Mouse (Mus musculus) ES-Bruce4 (cell line): ENCODE measurements around the gene Olfr49. TPM values are rescaled to one million over a fixed set of nuclear protein-coding genes. Genes with fewer than 3 reads are reported as not detected.

ENCODE experiments used
- H3K27ac ChIP-seq: 2 replicates; pipeline ENCODE4 v1.5.1; 2012; ENCODE audit warnings: low read length, inconsistent platforms; ENCODE audit not compliant: insufficient read depth
- H3K27me3 ChIP-seq: 2 replicates; pipeline ENCODE4 v1.6.1; 2012; ENCODE audit warnings: mild to moderate bottlenecking, low read length, inconsistent platforms; ENCODE audit not compliant: control insufficient read depth, poor library complexity, insufficient read depth, severe bottlenecking
- H3K36me3 ChIP-seq: 2 replicates; pipeline ENCODE4 v1.6.1; 2012; ENCODE audit warnings: inconsistent platforms, mild to moderate bottlenecking, low read length, moderate library complexity; ENCODE audit not compliant: control insufficient read depth, poor library complexity, insufficient read depth, severe bottlenecking
- H3K4me1 ChIP-seq: one replicate; pipeline ENCODE4 v1.8.1; 2011; ENCODE audit warnings: low read length; ENCODE audit not compliant: control insufficient read depth, insufficient read depth
- H3K4me3 ChIP-seq: 2 replicates; pipeline ENCODE4 v1.5.1; 2011; ENCODE audit warnings: low read depth, mild to moderate bottlenecking, low read length
- H3K9ac ChIP-seq: 2 replicates; pipeline ENCODE4 v1.6.1; 2012; ENCODE audit warnings: low read depth, mild to moderate bottlenecking, inconsistent platforms; ENCODE audit not compliant: poor library complexity, severe bottlenecking
- H3K9me3 ChIP-seq: replicated peaks from 2 replicates; pipeline ENCODE4 v1.6.1; 2012; ENCODE audit warnings: mild to moderate bottlenecking, low read length, inconsistent platforms; ENCODE audit not compliant: control insufficient read depth, poor library complexity, insufficient read depth, severe bottlenecking
- CTCF ChIP-seq: IDR thresholded peaks from one replicate; pipeline ENCODE4 v1.8.1; 2011; ENCODE audit warnings: low read depth, low read length
- EP300 ChIP-seq: IDR thresholded peaks from 2 replicates; pipeline ENCODE4 v1.6.1; 2011; ENCODE audit warnings: low read depth, low read length; ENCODE audit not compliant: insufficient read depth
- POLR2A ChIP-seq: IDR thresholded peaks from one replicate; pipeline ENCODE4 v1.8.1; 2011; ENCODE audit warnings: low read length; ENCODE audit not compliant: insufficient read depth
- polyA plus RNA-seq: library from polyadenylated mRNA; stranded (reverse); fragments of >200 nt; gene quantifications from 2 replicates; pipeline ENCODE4 v1.2.4, GENCODE M21; 2011; ENCODE audit warnings: low read depth; ENCODE audit not compliant: missing spikeins, insufficient read depth, insufficient read length

The Olfr49 gene
- polyA plus RNA-seq, 1 experiment, result not detected

DNA sequence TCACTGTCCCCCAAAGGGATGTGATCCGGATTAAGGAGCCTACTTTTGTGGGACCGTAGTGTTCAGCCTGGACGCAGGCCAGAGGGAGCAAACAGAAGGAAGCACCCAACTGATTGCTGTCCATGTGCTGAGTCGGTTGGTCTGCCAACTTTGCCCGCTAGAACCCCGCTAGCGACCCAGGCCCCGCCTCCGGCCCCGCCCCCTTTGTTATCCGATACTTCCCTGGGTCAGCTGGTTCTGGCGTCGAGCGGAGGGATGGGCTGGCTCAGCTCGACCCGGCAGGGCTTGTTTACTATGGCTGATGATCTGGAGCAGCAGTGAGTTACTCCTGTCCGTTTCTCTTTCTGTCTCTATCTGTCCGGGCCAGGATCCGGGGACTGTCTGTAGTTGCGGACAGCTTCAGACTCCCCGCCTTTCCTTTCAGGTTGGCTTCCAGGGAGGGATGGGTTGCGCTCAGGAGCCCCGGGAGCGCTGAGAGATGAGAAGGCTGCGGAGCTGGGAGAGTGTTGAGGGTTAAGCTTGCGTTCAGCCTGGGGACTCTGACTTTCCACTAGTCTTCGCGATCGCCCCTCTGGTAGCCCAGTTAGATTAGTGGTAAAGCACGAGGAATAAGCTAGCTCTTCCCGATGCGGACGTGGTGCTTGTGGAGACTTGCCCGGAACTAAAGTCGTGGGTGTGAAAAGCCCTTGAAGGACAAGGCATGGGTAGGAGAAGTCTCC, 25.6 kb downstream of the Olfr49 start:
- H3K27me3 ChIP-seq, result no peaks in the 10 kb centered on the region
- peak overlapping the region; percentile 76 for H3K9ac ChIP-seq
- peak overlapping the region; percentile 94 for H3K4me3 ChIP-seq
- H3K4me1 ChIP-seq, result no peaks in the 10 kb centered on the region
- no peaks in the 10 kb centered on the region for H3K9me3 ChIP-seq
- peak overlapping the region; percentile 24 for H3K27ac ChIP-seq
- peaks cover 10% of the 10 kb centered on the region for H3K36me3 ChIP-seq
- TF ChIP-seq EP300, result no peak
- TF ChIP-seq CTCF, result no peak
- peak; percentile 71 for TF ChIP-seq POLR2A

DNA sequence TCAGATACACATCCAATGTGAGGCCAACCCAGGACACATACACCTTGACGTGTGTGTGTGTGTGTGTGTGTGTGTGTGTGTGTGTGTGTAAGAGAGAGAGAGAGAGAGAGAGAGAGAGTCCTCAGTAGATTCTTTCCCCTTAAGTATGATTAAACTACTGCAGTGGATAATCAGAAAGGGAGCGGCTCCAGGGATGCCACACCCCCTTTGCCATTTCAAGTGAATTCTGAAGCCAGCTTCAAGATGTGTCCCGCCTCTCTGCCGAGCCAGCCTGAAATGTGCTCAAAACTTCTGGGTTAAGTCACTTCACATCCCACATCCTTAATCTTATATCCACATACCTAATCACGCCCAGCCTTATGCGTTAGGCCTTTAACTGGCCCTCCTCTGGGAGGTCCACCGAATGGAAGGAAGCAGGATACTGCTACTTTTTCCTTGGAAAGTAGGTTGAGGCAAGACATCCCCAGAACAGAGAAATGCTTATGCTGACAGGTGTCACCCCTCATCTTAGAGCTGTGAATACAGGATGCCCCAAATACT, 26.5 kb downstream of the Olfr49 start:
- no peaks in the 10 kb centered on the region for H3K4me1 ChIP-seq
- H3K27ac ChIP-seq, result no peak overlapping the region
- no peak for TF ChIP-seq EP300
- no peak for TF ChIP-seq CTCF
- TF ChIP-seq POLR2A, result no peak
- no peak overlapping the region for H3K4me3 ChIP-seq
- H3K36me3 ChIP-seq, result peaks cover 2% of the 10 kb centered on the region; the same call in 1 of the 2 replicates
- H3K9me3 ChIP-seq, result no peaks in the 10 kb centered on the region
- no peak overlapping the region for H3K9ac ChIP-seq
- no peaks in the 10 kb centered on the region for H3K27me3 ChIP-seq

DNA sequence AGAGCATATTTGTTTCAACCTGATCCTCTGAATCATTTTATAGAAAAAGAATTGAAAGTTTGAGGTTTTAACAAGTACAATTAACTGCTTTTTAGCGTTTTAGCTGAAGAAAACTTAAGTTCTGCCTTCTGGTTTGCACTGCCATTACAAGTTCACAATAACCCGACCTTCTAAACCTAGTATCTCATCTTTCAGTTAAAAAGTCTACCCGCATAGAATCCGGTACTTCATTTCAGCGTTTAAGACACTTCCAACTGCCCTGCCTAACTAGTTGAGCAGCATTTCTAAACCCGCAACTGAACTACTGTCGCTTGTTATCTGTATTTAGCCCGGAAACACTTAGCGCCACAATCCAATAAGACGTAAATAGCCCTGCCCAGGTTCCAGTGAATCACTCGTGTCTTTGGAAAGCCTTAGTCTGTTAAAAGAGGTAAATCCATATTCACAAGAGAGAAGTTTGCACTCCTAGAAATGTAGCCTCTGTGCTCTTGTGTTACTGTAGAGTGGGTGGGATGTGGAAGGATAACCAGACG, 30.0 kb downstream of the Olfr49 start:
- H3K9me3 ChIP-seq, result no peaks in the 10 kb centered on the region
- H3K4me1 ChIP-seq, result peaks cover 2% of the 10 kb centered on the region
- no peaks in the 10 kb centered on the region for H3K36me3 ChIP-seq
- no peak for TF ChIP-seq EP300
- no peak for TF ChIP-seq CTCF
- TF ChIP-seq POLR2A, result no peak
- peak overlapping the region; percentile 64 for H3K9ac ChIP-seq
- no peak overlapping the region for H3K27ac ChIP-seq
- H3K4me3 ChIP-seq, result no peak overlapping the region
- no peaks in the 10 kb centered on the region for H3K27me3 ChIP-seq

GRCm38 (mm10) chr14:54253741-54254291, 30.9 kb downstream of the Olfr49 start, which contains the start of the genes Dad1 and Abhd4:
TSS of gene Dad1 (minus strand) at chr14:54254104.
TSS of gene Abhd4 (plus strand) at chr14:54254188.
- TF ChIP-seq CTCF, result no peak
- TF ChIP-seq POLR2A, result peak; percentile 76
- TF ChIP-seq EP300, result no peak
- Histone ChIP-seq H3K27ac (no peak within 1 kb of the TSS), H3K27me3 (no peaks in the 10 kb centered on the region), H3K9me3 (no peaks in the 10 kb centered on the region), H3K4me1 (peaks cover 2% of the 10 kb centered on the region), H3K36me3 (no peaks in the 10 kb centered on the region), H3K4me3 (peak within 1 kb of the TSS; percentile 85), H3K9ac (peak within 1 kb of the TSS; percentile 64)

GRCm38 (mm10) chr14:54250122-54250521, 34.6 kb downstream of the Olfr49 start:
- Histone ChIP-seq H3K36me3 (peaks cover 6% of the 10 kb centered on the region; the same call in 1 of the 2 replicates), H3K27ac (no peak overlapping the region), H3K4me3 (no peak overlapping the region), H3K27me3 (no peaks in the 10 kb centered on the region), H3K9me3 (no peaks in the 10 kb centered on the region), H3K9ac (no peak overlapping the region), H3K4me1 (peaks cover 2% of the 10 kb centered on the region)
- TF ChIP-seq POLR2A, result no peak
- no peak for TF ChIP-seq CTCF

GRCm38 (mm10) chr14:54249326-54249725, 35.4 kb downstream of the Olfr49 start:
- Histone ChIP-seq H3K9me3 (no peaks in the 10 kb centered on the region), H3K4me3 (no peak overlapping the region), H3K27ac (no peak overlapping the region), H3K36me3 (peaks cover 8% of the 10 kb centered on the region; the same call in 1 of the 2 replicates), H3K27me3 (no peaks in the 10 kb centered on the region), H3K4me1 (peaks cover 2% of the 10 kb centered on the region), H3K9ac (no peak overlapping the region)
- TF ChIP-seq POLR2A, result no peak
- no peak for TF ChIP-seq EP300
- TF ChIP-seq CTCF, result no peak
